ENCODE assay signal across 10 mouse cellular contexts in genomic region chr4:105390378-105390777, GRCm38 (mm10).
A peak's percentile ranks its signal among the peaks of the same experiment; 100 is the strongest.
DNase-seq lines count a peak whose midpoint lies in the region; ATAC-seq lines count a peak whose summit lies in the region.
"Had no signal": no experiment of that assay in that cellular context is flagged by ENCODE, and none has a peak within 500 bp of the region (broad histone marks: within the 10 kb centered on the region; RNA-seq: fewer than 3 reads in every experiment).

No protein-coding gene starts in this region.

- H3K4me3 ChIP-seq in midbrain, embryonic 14.5 days (replicated peaks; ENCODE audit: low read depth, low read length), result no peak overlapping the region
- no peak overlapping the region for H3K4me3 ChIP-seq in midbrain, embryonic 13.5 days (replicated peaks)
- H3K4me3 ChIP-seq in kidney, embryonic 16.5 days (ENCODE audit: low read length), result no peak overlapping the region
- H3K4me3 ChIP-seq: heart, embryonic 15.5 days; megakaryocyte, embryonic 14.5 days had no signal

- ATAC-seq in midbrain, embryonic 14.5 days (ENCODE audit: low FRiP score, low TSS enrichment), result no peak
- ATAC-seq in midbrain, embryonic 13.5 days, result no peak
- peak; percentile 75 for ATAC-seq in kidney, embryonic 16.5 days (ENCODE audit: low FRiP score, low TSS enrichment)

- no peaks in the 10 kb centered on the region for H3K27me3 ChIP-seq in midbrain, embryonic 14.5 days (ENCODE audit: control insufficient read depth, insufficient read depth, low read length)
- H3K27me3 ChIP-seq in midbrain, embryonic 13.5 days, result no peaks in the 10 kb centered on the region
- no peaks in the 10 kb centered on the region for H3K27me3 ChIP-seq in kidney, embryonic 16.5 days (ENCODE audit: insufficient read depth, low read length)
- H3K27me3 ChIP-seq: heart, embryonic 15.5 days; megakaryocyte, embryonic 14.5 days had no signal

- DNase-seq in adrenal gland, postnatal 10 days, result peak; percentile 37
- no peak for DNase-seq in adrenal gland, adult 8-10 months
- peak; percentile 22 for DNase-seq in midbrain, embryonic 14.5 days
- peak; percentile 59 for DNase-seq in testis, postnatal 10 days (ENCODE audit: low spot score)
- DNase-seq in cerebellum, adult 11 months, result no peak
- DNase-seq in right cerebral cortex, postnatal 4 days, result no peak

- H3K9ac ChIP-seq in midbrain, embryonic 14.5 days (replicated peaks; ENCODE audit: low read length), result no peak overlapping the region
- H3K9ac ChIP-seq in midbrain, embryonic 13.5 days (replicated peaks), result no peak overlapping the region
- no peak overlapping the region for H3K9ac ChIP-seq in kidney, embryonic 16.5 days (replicated peaks; ENCODE audit: low read length)
- H3K9ac ChIP-seq: heart, embryonic 15.5 days had no signal

- no peaks in the 10 kb centered on the region for H3K36me3 ChIP-seq in midbrain, embryonic 14.5 days (ENCODE audit: control insufficient read depth, insufficient read depth, low read length)
- no peaks in the 10 kb centered on the region for H3K36me3 ChIP-seq in midbrain, embryonic 13.5 days
- no peaks in the 10 kb centered on the region for H3K36me3 ChIP-seq in kidney, embryonic 16.5 days (ENCODE audit: insufficient read depth, low read length)
- H3K36me3 ChIP-seq: heart, embryonic 15.5 days had no signal

- no peaks in the 10 kb centered on the region for H3K4me1 ChIP-seq in midbrain, embryonic 14.5 days (ENCODE audit: control insufficient read depth, insufficient read depth, low read length)
- H3K4me1 ChIP-seq in midbrain, embryonic 13.5 days (replicated peaks), result no peaks in the 10 kb centered on the region
- H3K4me1 ChIP-seq in kidney, embryonic 16.5 days (ENCODE audit: insufficient read depth, low read length), result peaks cover 6% of the 10 kb centered on the region; the same call in 1 of the 2 replicates
- H3K4me1 ChIP-seq: heart, embryonic 15.5 days had no signal

- no peaks in the 10 kb centered on the region; the same call in 1 of the 2 replicates for H3K9me3 ChIP-seq in midbrain, embryonic 14.5 days (ENCODE audit: control insufficient read depth, low read length)
- no peaks in the 10 kb centered on the region for H3K9me3 ChIP-seq in midbrain, embryonic 13.5 days
- 0 out of 2 replicates have a peak, but pooled peaks cover 5% of the 10 kb centered on the region for H3K9me3 ChIP-seq in kidney, embryonic 16.5 days (ENCODE audit: low read length)
- H3K9me3 ChIP-seq: heart, embryonic 15.5 days had no signal

- H3K4me2 ChIP-seq in midbrain, embryonic 14.5 days (ENCODE audit: low read length), result no peak overlapping the region
- H3K4me2 ChIP-seq in midbrain, embryonic 13.5 days (replicated peaks), result no peak overlapping the region
- H3K4me2 ChIP-seq in kidney, embryonic 16.5 days (replicated peaks; ENCODE audit: low read depth, low read length), result no peak overlapping the region
- H3K4me2 ChIP-seq: heart, embryonic 15.5 days had no signal

- H3K27ac ChIP-seq in midbrain, embryonic 14.5 days (replicated peaks; ENCODE audit: low read depth, low read length), result no peak overlapping the region
- H3K27ac ChIP-seq in midbrain, embryonic 13.5 days, result no peak overlapping the region
- H3K27ac ChIP-seq in kidney, embryonic 16.5 days (ENCODE audit: low read length), result peak overlapping the region; percentile 32; the same call in 1 of the 2 replicates
- H3K27ac ChIP-seq: heart, embryonic 15.5 days had no signal

- 28% methylated on average over 5 of the region's 5 CpGs for WGBS in midbrain, embryonic 14.5 days
- WGBS in midbrain, embryonic 13.5 days, result 31% methylated on average over 5 of the region's 5 CpGs
- 23% methylated on average over 5 of the region's 5 CpGs for WGBS in kidney, embryonic 16.5 days

Comparison
In these comparisons a context has a peak if more than half of its experiments do, and no peak if none do; other contexts are left out.
1. DNase-seq: peak in adrenal gland, postnatal 10 days (single experiment), midbrain, embryonic 14.5 days (single experiment) and testis, postnatal 10 days (single experiment); none in adrenal gland, adult 8-10 months (single experiment), cerebellum, adult 11 months (single experiment) and right cerebral cortex, postnatal 4 days (single experiment).